Mouse (Mus musculus): ENCODE measurements around the gene Pde5a. TPM values are rescaled to one million over a fixed set of nuclear protein-coding genes. Genes with fewer than 3 reads are reported as not detected.

Pde5a gene
- polyA plus RNA-seq, 1 experiment from 2014 or later: 27.8 TPM

GRCm38 (mm10) chr3:122898254-122898653, 169.5 kb downstream of the Pde5a start:
- H3K4me1 ChIP-seq: no peaks in the 10 kb centered on the region
- WGBS: 51% methylated on average over 6 of the region's 6 CpGs
- no peak overlapping the region for H3K9ac ChIP-seq
- H3K36me3 ChIP-seq: no peaks in the 10 kb centered on the region
- ATAC-seq (ENCODE audit: borderline replicate concordance, extremely low read depth, low FRiP score, low TSS enrichment): no peak
- no peaks in the 10 kb centered on the region for H3K9me3 ChIP-seq
- no peak overlapping the region for H3K4me3 ChIP-seq
- H3K4me2 ChIP-seq: no peak overlapping the region
- no peaks in the 10 kb centered on the region for H3K27me3 ChIP-seq
- H3K27ac ChIP-seq: no peak overlapping the region

GRCm38 (mm10) chr3:122903746-122904433, 175.1 kb downstream of the Pde5a start:
- no peaks in the 10 kb centered on the region for H3K4me1 ChIP-seq
- 38% methylated on average over 12 of the region's 12 CpGs for WGBS
- no peak overlapping the region for H3K9ac ChIP-seq
- H3K4me3 ChIP-seq: no peak overlapping the region
- ATAC-seq (ENCODE audit: borderline replicate concordance, extremely low read depth, low FRiP score, low TSS enrichment): no peak
- no peak overlapping the region for H3K27ac ChIP-seq
- H3K36me3 ChIP-seq: no peaks in the 10 kb centered on the region
- H3K9me3 ChIP-seq: no peaks in the 10 kb centered on the region
- H3K27me3 ChIP-seq: no peaks in the 10 kb centered on the region
- H3K4me2 ChIP-seq: no peak overlapping the region

GRCm38 (mm10) chr3:122907841-122908240, 179.1 kb downstream of the Pde5a start:
- WGBS: 81% methylated on average over 2 of the region's 2 CpGs
- no peak for ATAC-seq (ENCODE audit: borderline replicate concordance, extremely low read depth, low FRiP score, low TSS enrichment)
- Histone ChIP-seq H3K4me2 (no peak overlapping the region), H3K9me3 (no peaks in the 10 kb centered on the region), H3K9ac (no peak overlapping the region), H3K36me3 (no peaks in the 10 kb centered on the region), H3K27me3 (no peaks in the 10 kb centered on the region), H3K27ac (no peak overlapping the region), H3K4me3 (no peak overlapping the region), H3K4me1 (no peaks in the 10 kb centered on the region)

Other genes starting within 250 kb of the Pde5a start
- gene Fnbp1l, start 109.2 kb upstream of the Pde5a start, polyA plus RNA-seq (2015; fragmentation: Nextera tagmentation; extraction: Ambion mirVana): 50.2 and 52.8 TPM in 2 replicates
- gene Fabp2, start 166.1 kb downstream of the Pde5a start, polyA plus RNA-seq (2015; fragmentation: Nextera tagmentation; extraction: Ambion mirVana): 0.16 and 0.31 TPM in 2 replicates
- gene Gm10959, start 190.4 kb downstream of the Pde5a start, polyA plus RNA-seq (2015; fragmentation: Nextera tagmentation; extraction: Ambion mirVana): not detected in 2 replicates
- gene 1810037I17Rik, start 195.3 kb downstream of the Pde5a start, polyA plus RNA-seq (2015; fragmentation: Nextera tagmentation; extraction: Ambion mirVana): 97.5 and 102 TPM in 2 replicates

Data from lung, embryonic 15.5 days (tissue).